Mouse (Mus musculus): Measurements from ENCODE around the gene Tmed9. TPM values are rescaled to one million over a fixed set of nuclear protein-coding genes. Genes with fewer than 3 reads are reported as not detected.

Tmed9 gene
- 117 and 127 TPM in 2 replicates for total RNA-seq (2014; fragmentation: Nextera tagmentation)
- total RNA-seq (2017): 229 and 241 TPM in 2 replicates

GRCm38 (mm10) chr13:55573432-55573831, at the start of gene Tmed9:
TSS of gene Tmed9 (plus strand) at chr13:55573732.
- ATAC-seq (replicated peaks; ENCODE audit: poor library complexity, severe bottlenecking): no peak

GRCm38 (mm10) chr13:55523951-55524600, 49.5 kb upstream of the Tmed9 start:
- no peak for ATAC-seq (replicated peaks; ENCODE audit: poor library complexity, severe bottlenecking)

GRCm38 (mm10) chr13:55525733-55526553, 47.6 kb upstream of the Tmed9 start:
- ATAC-seq (replicated peaks; ENCODE audit: poor library complexity, severe bottlenecking): peak; percentile 8; the same call in 1 of the 2 replicates

GRCm38 (mm10) chr13:55527212-55527611, 46.3 kb upstream of the Tmed9 start:
- peak; percentile 11; the same call in 1 of the 2 replicates for ATAC-seq (replicated peaks; ENCODE audit: poor library complexity, severe bottlenecking)

GRCm38 (mm10) chr13:55527834-55528772, 45.4 kb upstream of the Tmed9 start:
- ATAC-seq (replicated peaks; ENCODE audit: poor library complexity, severe bottlenecking): peak; percentile 52

GRCm38 (mm10) chr13:55529198-55529915, 44.2 kb upstream of the Tmed9 start, which contains the start of gene Dok3:
TSS of gene Dok3 (minus strand) at chr13:55529296.
- peak; percentile 43 for ATAC-seq (replicated peaks; ENCODE audit: poor library complexity, severe bottlenecking)

GRCm38 (mm10) chr13:55535191-55535590, 38.3 kb upstream of the Tmed9 start:
- no peak for ATAC-seq (replicated peaks; ENCODE audit: poor library complexity, severe bottlenecking)

GRCm38 (mm10) chr13:55535796-55536193, 37.7 kb upstream of the Tmed9 start:
- ATAC-seq (replicated peaks; ENCODE audit: poor library complexity, severe bottlenecking): no peak

GRCm38 (mm10) chr13:55536194-55537175, 37.0 kb upstream of the Tmed9 start, which contains the start of gene Ddx41:
TSS of gene Ddx41 (minus strand) at chr13:55536658.
- ATAC-seq (replicated peaks; ENCODE audit: poor library complexity, severe bottlenecking): peak; percentile 92

- no peak for ATAC-seq (replicated peaks; ENCODE audit: poor library complexity, severe bottlenecking)
These were observed 32.6 kb upstream of the Tmed9 start for GRCm38 (mm10) chr13:55540933-55541332.

- no peak for ATAC-seq (replicated peaks; ENCODE audit: poor library complexity, severe bottlenecking)
These were observed 30.6 kb upstream of the Tmed9 start for GRCm38 (mm10) chr13:55542891-55543290.

GRCm38 (mm10) chr13:55543447-55543846, 30.1 kb upstream of the Tmed9 start:
- no peak for ATAC-seq (replicated peaks; ENCODE audit: poor library complexity, severe bottlenecking)

GRCm38 (mm10) chr13:55544792-55545191, 28.7 kb upstream of the Tmed9 start:
- no peak for ATAC-seq (replicated peaks; ENCODE audit: poor library complexity, severe bottlenecking)

GRCm38 (mm10) chr13:55547916-55548315, 25.6 kb upstream of the Tmed9 start:
- ATAC-seq (replicated peaks; ENCODE audit: poor library complexity, severe bottlenecking): no peak

GRCm38 (mm10) chr13:55548426-55548825, 25.1 kb upstream of the Tmed9 start:
- no peak for ATAC-seq (replicated peaks; ENCODE audit: poor library complexity, severe bottlenecking)

GRCm38 (mm10) chr13:55549061-55549460, 24.5 kb upstream of the Tmed9 start:
- ATAC-seq (replicated peaks; ENCODE audit: poor library complexity, severe bottlenecking): no peak

- ATAC-seq (replicated peaks; ENCODE audit: poor library complexity, severe bottlenecking): no peak
These were observed 17.6 kb upstream of the Tmed9 start for GRCm38 (mm10) chr13:55555921-55556320.

- ATAC-seq (replicated peaks; ENCODE audit: poor library complexity, severe bottlenecking): no peak
These were observed 16.0 kb upstream of the Tmed9 start for GRCm38 (mm10) chr13:55557499-55557898.

Measured in granulocyte monocyte progenitor cell, adult 5-6 weeks (primary cell).